Mouse (Mus musculus) megakaryocyte, embryonic 14.5 days (primary cell): ENCODE measurements at regions not wholly inside any gene's neighbourhood (a gene's known extent, or its start where the extent isn't known, plus 50 kb on each side); places are given as distances from the start of the nearest gene placed in this dataset.

ENCODE experiments used
- H3K27me3 ChIP-seq: replicated peaks from 2 replicates; pipeline ENCODE3; 2012; ENCODE audit warnings: inconsistent platforms
- H3K36me3 ChIP-seq: replicated peaks from 2 replicates; pipeline ENCODE3; 2012; ENCODE audit warnings: low read length, inconsistent platforms, mixed read lengths
- H3K4me1 ChIP-seq: 2 replicates; pipeline ENCODE4 v1.6.1; 2012; ENCODE audit warnings: inconsistent platforms
- H3K4me3 ChIP-seq: replicated peaks from 2 replicates; pipeline ENCODE3; 2012; ENCODE audit warnings: moderate library complexity, mild to moderate bottlenecking, inconsistent platforms
- H3K9me3 ChIP-seq: 2 replicates; pipeline ENCODE4 v1.6.1; 2012; ENCODE audit warnings: inconsistent platforms
- FLI1 ChIP-seq: IDR thresholded peaks from 2 replicates; pipeline ENCODE4 v1.6.1; 2012; ENCODE audit warnings: low read length, inconsistent platforms, mixed read lengths
- GATA1 ChIP-seq: IDR thresholded peaks from 3 replicates; pipeline ENCODE4 v1.6.1; 2012; ENCODE audit warnings: mixed read lengths, low read length, inconsistent platforms, borderline replicate concordance

- Histone ChIP-seq H3K4me3 (no peak overlapping the region), H3K9me3 (peaks cover 4% of the 10 kb centered on the region; the same call in 1 of the 2 replicates), H3K36me3 (no peaks in the 10 kb centered on the region), H3K27me3 (no peaks in the 10 kb centered on the region), H3K4me1 (no peaks in the 10 kb centered on the region)
- TF ChIP-seq FLI1 = no peak
- no peak for TF ChIP-seq GATA1
Observed at GRCm38 (mm10) chr2:148162562-148162961, 115.8 kb upstream of the Foxa2 start.

- Histone ChIP-seq H3K4me1 (no peaks in the 10 kb centered on the region), H3K4me3 (no peak overlapping the region), H3K9me3 (no peaks in the 10 kb centered on the region), H3K36me3 (no peaks in the 10 kb centered on the region), H3K27me3 (peaks cover 2% of the 10 kb centered on the region)
- TF ChIP-seq GATA1 (no peak), FLI1 (no peak)
Observed at GRCm38 (mm10) chr2:148171113-148171512, 124.3 kb upstream of the Foxa2 start.

- H3K4me1 ChIP-seq = no peaks in the 10 kb centered on the region
- H3K9me3 ChIP-seq = no peaks in the 10 kb centered on the region
- no peaks in the 10 kb centered on the region for H3K36me3 ChIP-seq
- TF ChIP-seq GATA1 (no peak), FLI1 (no peak)
- no peak overlapping the region for H3K4me3 ChIP-seq
- H3K27me3 ChIP-seq = peaks cover 2% of the 10 kb centered on the region
Observed at GRCm38 (mm10) chr2:148171699-148172098, 124.9 kb upstream of the Foxa2 start.

GRCm38 (mm10) chr2:148175251-148175927, 128.6 kb upstream of the Foxa2 start:
- Histone ChIP-seq H3K9me3 (no peaks in the 10 kb centered on the region), H3K4me1 (no peaks in the 10 kb centered on the region), H3K36me3 (no peaks in the 10 kb centered on the region), H3K27me3 (peaks cover 2% of the 10 kb centered on the region), H3K4me3 (no peak overlapping the region)
- no peak for TF ChIP-seq FLI1
- no peak for TF ChIP-seq GATA1

- no peaks in the 10 kb centered on the region for H3K27me3 ChIP-seq
- no peak overlapping the region for H3K4me3 ChIP-seq
- no peaks in the 10 kb centered on the region for H3K36me3 ChIP-seq
- H3K9me3 ChIP-seq = no peaks in the 10 kb centered on the region
- no peak for TF ChIP-seq FLI1
- peaks cover 10% of the 10 kb centered on the region for H3K4me1 ChIP-seq
Observed at GRCm38 (mm10) chr2:148180245-148180644, 133.5 kb upstream of the Foxa2 start.

GRCm38 (mm10) chr2:148181518-148181917, 134.7 kb upstream of the Foxa2 start:
- H3K27me3 ChIP-seq = no peaks in the 10 kb centered on the region
- H3K4me3 ChIP-seq = peak overlapping the region; percentile 34
- H3K36me3 ChIP-seq = no peaks in the 10 kb centered on the region
- peaks cover 11% of the 10 kb centered on the region for H3K4me1 ChIP-seq
- H3K9me3 ChIP-seq = no peaks in the 10 kb centered on the region
- TF ChIP-seq GATA1 (no peak), FLI1 (no peak)

GRCm38 (mm10) chr2:148182492-148183052, 135.8 kb upstream of the Foxa2 start:
- Histone ChIP-seq H3K4me3 (no peak overlapping the region), H3K27me3 (no peaks in the 10 kb centered on the region), H3K36me3 (no peaks in the 10 kb centered on the region), H3K9me3 (no peaks in the 10 kb centered on the region), H3K4me1 (peaks cover 11% of the 10 kb centered on the region)
- TF ChIP-seq GATA1 = no peak
- no peak for TF ChIP-seq FLI1

- H3K27me3 ChIP-seq = no peaks in the 10 kb centered on the region
- no peak for TF ChIP-seq FLI1
- TF ChIP-seq GATA1 = no peak
Observed at GRCm38 (mm10) chr2:148184801-148185212, 138.0 kb upstream of the Foxa2 start.

GRCm38 (mm10) chr2:148186363-148186991, 139.7 kb upstream of the Foxa2 start:
- Histone ChIP-seq H3K27me3 (no peaks in the 10 kb centered on the region), H3K4me1 (peaks cover 11% of the 10 kb centered on the region), H3K4me3 (no peak overlapping the region), H3K36me3 (no peaks in the 10 kb centered on the region), H3K9me3 (no peaks in the 10 kb centered on the region)
- no peak for TF ChIP-seq GATA1
- no peak for TF ChIP-seq FLI1

More at GRCm38 (mm10) chr2:148184801-148185212, 138.0 kb upstream of the Foxa2 start:
- Histone ChIP-seq H3K4me1 (peaks cover 11% of the 10 kb centered on the region), H3K9me3 (no peaks in the 10 kb centered on the region), H3K4me3 (peak overlapping the region; percentile 59), H3K36me3 (no peaks in the 10 kb centered on the region)

- TF ChIP-seq GATA1 (no peak), FLI1 (no peak)
- H3K4me1 ChIP-seq = peaks cover 11% of the 10 kb centered on the region
- H3K4me3 ChIP-seq = no peak overlapping the region
- no peaks in the 10 kb centered on the region for H3K9me3 ChIP-seq
- H3K36me3 ChIP-seq = no peaks in the 10 kb centered on the region
- H3K27me3 ChIP-seq = peaks cover 2% of the 10 kb centered on the region
Observed at GRCm38 (mm10) chr2:148188865-148189264, 142.1 kb upstream of the Foxa2 start.

GRCm38 (mm10) chr2:148189287-148189686, 142.5 kb upstream of the Foxa2 start:
- Histone ChIP-seq H3K4me1 (peaks cover 10% of the 10 kb centered on the region), H3K4me3 (no peak overlapping the region), H3K9me3 (no peaks in the 10 kb centered on the region), H3K27me3 (peaks cover 2% of the 10 kb centered on the region), H3K36me3 (no peaks in the 10 kb centered on the region)
- TF ChIP-seq FLI1 (no peak), GATA1 (no peak)
